In the genomic region with DNA sequence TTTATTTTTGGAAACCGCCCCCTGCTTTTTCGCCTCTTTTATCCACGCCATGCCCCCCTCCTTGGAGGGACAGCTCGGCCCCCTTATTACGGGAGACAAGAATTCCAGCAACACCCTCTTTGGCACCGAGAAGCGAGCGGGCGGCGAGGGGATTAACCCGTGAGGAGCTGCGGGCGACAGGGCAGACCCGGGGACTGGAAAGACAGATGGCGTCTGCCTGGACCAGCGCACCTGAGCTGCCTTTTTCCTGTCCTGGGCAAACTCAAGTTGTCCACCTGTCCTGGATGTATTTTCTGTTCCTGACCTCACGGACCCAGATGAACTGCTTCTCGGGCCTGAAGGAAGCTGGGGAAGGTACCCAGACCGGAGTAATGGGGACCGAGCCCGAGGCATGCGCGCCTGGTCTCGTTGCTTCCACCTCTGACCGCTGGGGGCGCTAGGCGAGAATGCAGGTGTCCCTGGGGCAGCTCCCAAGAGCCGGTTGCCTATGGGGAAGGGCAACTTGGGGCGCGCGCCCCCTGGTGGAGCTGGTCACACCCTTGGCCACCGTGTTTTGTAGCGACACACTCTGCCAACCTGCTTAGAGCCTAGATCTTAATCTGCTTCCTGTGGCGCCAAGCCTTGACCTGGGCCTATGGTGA, we compare ENCODE assay signal across 8 mouse cellular contexts. TPM values are rescaled to one million over a fixed set of nuclear protein-coding genes. Genes with fewer than 3 reads are reported as not detected.
DNase-seq lines count a peak whose midpoint lies in the region; ATAC-seq and TF ChIP-seq lines count a peak whose summit lies in the region.

Ltbp2 (minus strand) TSS at position 52 of the 641 bp plus-strand sequence.

- H3K4me1 ChIP-seq in cortical plate, adult 2 months (ENCODE audit: control insufficient read depth, insufficient read depth, low read length), result no peaks in the 10 kb centered on the region

- peak; percentile 68 for ATAC-seq in activated CD4-positive, CD25-positive, alpha-beta regulatory T cell, adult 4 months
- ATAC-seq in megakaryocyte progenitor cell, adult 5-6 weeks (replicated peaks; ENCODE audit: poor library complexity), result peak; percentile 97

- H3K27ac ChIP-seq in cortical plate, adult 2 months (ENCODE audit: insufficient read depth, low read length), result no peak within 1 kb of the TSS

- TF ChIP-seq CTCF in cortical plate, adult 2 months (IDR thresholded peaks at IDR 0.05; ENCODE audit: extremely low read depth, insufficient read depth, low read length), result peak; percentile 51

- no peak within 1 kb of the TSS for H3K4me3 ChIP-seq in cortical plate, adult 2 months (ENCODE audit: insufficient read depth, low read length)

- no peak for TF ChIP-seq POLR2A in cortical plate, adult 2 months (IDR thresholded peaks at IDR 0.05; ENCODE audit: extremely low read depth, insufficient read depth, low read length)

- DNase-seq in gastrocnemius, postnatal 10 days, result peak; percentile 89
- peak; percentile 92 for DNase-seq in induced T-regulatory cell, adult 2 months (ENCODE audit: low read depth)
- DNase-seq in left cerebral cortex, adult 8-10 months (ENCODE audit: low spot score in 2 of 2), result peak; percentile 34 to 54
- peak; percentile 78 to 84 for DNase-seq in right cerebral cortex, postnatal 10 days (ENCODE audit: low spot score in 2 of 2)
- DNase-seq in urinary bladder, postnatal 25 days (ENCODE audit: low spot score), result peak; percentile 92

RNA-seq across cellular contexts. Expression of gene Ltbp2, which starts in this region (rescaled TPM):
- polyA plus RNA-seq in activated CD4-positive, CD25-positive, alpha-beta regulatory T cell, adult 4 months (2017; shearing (Covaris generic)), result not detected
- polyA plus RNA-seq in cortical plate, adult 2 months (2012; rRNA removed), result 0.38 and 0.42 TPM in 2 replicates
- total RNA-seq in gastrocnemius, postnatal 10 days (2021), result 1 to 10 TPM; 1.9 to 2.5 TPM
- 1 to 10 TPM in 2 of 4 experiments, under 1 TPM in 2; 0.50 to 1.2 (median 0.98) TPM for total RNA-seq in left cerebral cortex, adult 8-10 months (2022)
- not detected in 2 replicates for total RNA-seq in megakaryocyte progenitor cell, adult 5-6 weeks (2015)
- 1.2 TPM in 1 of 2 replicates, not detected in the other for total RNA-seq in megakaryocyte progenitor cell, adult 5-6 weeks (2017)

Comparison
In these comparisons a context has a peak if more than half of its experiments do, and no peak if none do; other contexts are left out.
1. Peak in ATAC-seq in activated CD4-positive, CD25-positive, alpha-beta regulatory T cell, adult 4 months; RNA of the gene not detected or under 1 TPM.